Mouse (Mus musculus): ENCODE data around the gene Mindy3.

GRCm38 (mm10) chr2:12371401-12371800 lies 47.9 kb downstream of the Mindy3 start:
- TF ChIP-seq CTCF (IDR thresholded peaks at IDR 0.05; ENCODE audit: extremely low read depth, insufficient read length, insufficient replicate concordance, low read depth, low read length) (no peak), POLR2A (IDR thresholded peaks at IDR 0.05; ENCODE audit: low read depth, low read length) (no peak)
